Mouse (Mus musculus) embryo, embryonic 11.5 days (tissue): ENCODE measurements around the gene Gm14308.
"Not testable (repeated sequence)": the region's sequence is repeated elsewhere in the genome, so short reads cannot be mapped to it uniquely, and the experiment has no call there.

Source experiments
- DNase-seq: peaks from one replicate; pipeline ENCODE4 v3.0.0-alpha.2; 2012; ENCODE audit warnings: low read depth, low spot score

Gm14308 gene

GRCm38 (mm10) chr2:176636244-176636643 lies at the start of gene Gm14308:
TSS of gene Gm14308 (minus strand) at chr2:176636344.
- not testable (repeated sequence) for DNase-seq

DNA sequence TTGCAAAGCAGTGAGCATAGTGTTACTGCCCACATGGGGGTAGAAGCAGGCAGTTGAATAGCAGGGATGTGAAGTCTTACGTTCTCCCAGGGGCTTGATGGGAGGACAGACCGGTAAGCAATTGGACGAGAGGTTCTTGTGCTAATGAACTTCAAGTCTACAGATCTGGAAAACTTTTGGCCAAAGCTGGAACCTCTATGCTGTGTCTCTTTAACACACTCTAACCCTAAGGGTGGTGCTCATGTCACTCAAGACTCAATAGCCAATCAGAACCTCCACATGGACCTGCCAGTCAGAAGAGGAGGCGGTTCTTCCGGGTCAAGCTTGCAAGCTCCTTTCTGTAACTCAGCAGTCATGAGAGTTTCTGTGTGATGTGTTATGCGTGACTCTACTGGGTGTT lies 34.1 kb upstream of the Gm14308 start, which contains the start of gene Zfp973:
TSS of gene Zfp973 (plus strand) at position 301 of the 400 bp plus-strand sequence.
- not testable (repeated sequence) for DNase-seq
